Mouse (Mus musculus) intestine, postnatal 0 days (tissue): ENCODE measurements around the gene Gadd45b. TPM values are rescaled to one million over a fixed set of nuclear protein-coding genes. Genes with fewer than 3 reads are reported as not detected.

Source experiments
- ATAC-seq: fragments of 200-750 bp; cut with Nextera tagmentation; 2 replicates; pipeline ENCODE4 v1.8.0; 2017; ENCODE audit warnings: mild to moderate bottlenecking, moderate TSS enrichment, moderate library complexity
- H3K27ac ChIP-seq: fragments of 300-500 bp; sonication (generic); 2 replicates; pipeline ENCODE4 v1.5.1; 2014; ENCODE audit warnings: mild to moderate bottlenecking, low read depth, low read length, moderate library complexity
- H3K27me3 ChIP-seq: fragments of 300-500 bp; sonication (generic); replicated peaks from 2 replicates; pipeline ENCODE4 v1.6.1; 2014; ENCODE audit warnings: low read length, mixed read lengths; ENCODE audit not compliant: control insufficient read depth, insufficient read depth
- H3K36me3 ChIP-seq: fragments of 300-500 bp; sonication (generic); 2 replicates; pipeline ENCODE4 v1.6.1; 2014; ENCODE audit warnings: mild to moderate bottlenecking, moderate library complexity; ENCODE audit not compliant: control insufficient read depth, insufficient read depth
- H3K4me1 ChIP-seq: fragments of 300-500 bp; sonication (generic); replicated peaks from 2 replicates; pipeline ENCODE4 v1.6.1; 2014; ENCODE audit warnings: antibody characterized with exemption, low read length, mixed read lengths; ENCODE audit not compliant: control insufficient read depth, insufficient read depth
- H3K4me2 ChIP-seq: fragments of 300-500 bp; sonication (generic); replicated peaks from 2 replicates; pipeline ENCODE4 v1.6.1; 2014; ENCODE audit warnings: low read depth, mild to moderate bottlenecking, moderate library complexity
- H3K4me3 ChIP-seq: fragments of 300-500 bp; sonication (generic); 2 replicates; pipeline ENCODE4 v1.5.1; 2014; ENCODE audit warnings: low read depth, low read length
- H3K9ac ChIP-seq: fragments of 300-500 bp; sonication (generic); 2 replicates; pipeline ENCODE4 v1.6.1; 2014; ENCODE audit warnings: mild to moderate bottlenecking, low read depth, low read length
- H3K9me3 ChIP-seq: fragments of 300-500 bp; sonication (generic); 2 replicates; pipeline ENCODE4 v1.6.1; 2016; ENCODE audit warnings: mixed run types; ENCODE audit not compliant: control insufficient read depth
- CTCF ChIP-seq: sonication (generic); IDR thresholded peaks from 2 replicates; pipeline ENCODE4 v1.5.1; 2016; ENCODE audit warnings: low read depth, mild to moderate bottlenecking, control low read depth, antibody characterized with exemption, moderate library complexity
- WGBS: fragments of 180-500 bp; shearing (Covaris S2); extraction: QIAGEN DNeasy Blood & Tissue Kit; methylation state at CpG from one replicate; pipeline ENCODE4 v1.1.7; 2014; 5-methylcytosine and 5-hydroxymethylcytosine counted together
- polyA plus RNA-seq: library from polyadenylated mRNA; unstranded; fragments of >200 nt; fragmentation: Nextera tagmentation; extraction: Ambion mirVana; gene quantifications from 2 replicates; pipeline ENCODE4 v1.2.1, GENCODE M21; 2015

The Gadd45b gene
- 19.9 and 20.1 TPM in 2 replicates for polyA plus RNA-seq

DNA sequence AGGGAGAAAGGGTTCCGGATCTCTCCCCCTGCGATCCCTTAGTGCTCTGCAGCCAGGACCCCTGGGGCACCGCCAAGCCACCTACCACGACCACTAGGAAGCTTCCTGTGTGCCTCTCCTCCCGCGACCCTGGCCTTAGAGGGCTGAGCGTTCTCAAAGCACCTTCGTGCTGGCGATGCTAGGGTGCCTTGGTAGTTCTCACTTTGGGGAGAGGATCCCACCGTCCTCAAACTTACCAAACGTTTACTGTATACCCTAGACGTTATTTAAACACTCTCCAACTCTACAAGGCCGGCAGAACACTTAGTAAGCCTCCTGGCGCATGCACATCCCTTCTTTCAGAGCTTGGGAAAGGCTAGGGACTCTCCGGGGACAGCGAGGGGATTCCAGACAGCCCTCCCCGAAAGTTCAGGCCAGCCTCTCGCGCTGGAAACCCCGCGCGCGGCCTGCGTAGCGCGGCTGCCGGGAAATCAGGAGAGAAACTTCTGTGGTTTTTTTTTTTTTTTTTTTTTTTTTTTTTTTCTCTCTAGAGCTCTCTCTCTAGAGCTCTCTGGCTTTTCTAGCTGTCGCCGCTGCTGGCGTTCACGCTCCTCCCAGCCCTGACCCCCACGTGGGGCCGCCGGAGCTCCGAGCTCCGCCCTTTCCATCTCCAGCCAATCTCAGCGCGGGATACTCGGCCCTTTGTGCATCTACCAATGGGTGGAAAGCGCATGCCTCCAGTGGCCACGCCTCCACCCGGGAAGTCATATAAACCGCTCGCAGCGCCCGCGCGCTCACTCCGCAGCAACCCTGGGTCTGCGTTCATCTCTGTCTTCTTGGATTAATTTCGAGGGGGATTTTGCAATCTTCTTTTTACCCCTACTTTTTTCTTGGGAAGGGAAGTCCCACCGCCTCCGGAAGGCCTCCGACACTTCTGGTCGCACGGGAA, at the start of gene Gadd45b:
TSS of gene Gadd45b (plus strand) at position 775 of the 928 bp plus-strand sequence.
- peak; percentile 83 for ATAC-seq
- no peaks in the 10 kb centered on the region for H3K9me3 ChIP-seq
- peak within 1 kb of the TSS; percentile 78 for H3K4me3 ChIP-seq
- H3K4me1 ChIP-seq, result peaks cover 23% of the 10 kb centered on the region; the same call in 1 of the 2 replicates
- no peaks in the 10 kb centered on the region for H3K36me3 ChIP-seq
- WGBS, result under 1% methylated on average over 56 of the region's 56 CpGs
- peak within 1 kb of the TSS; percentile 79 for H3K27ac ChIP-seq
- no peak for TF ChIP-seq CTCF
- H3K4me2 ChIP-seq, result peak within 1 kb of the TSS; percentile 88
- H3K27me3 ChIP-seq, result no peaks in the 10 kb centered on the region
- peak within 1 kb of the TSS; percentile 60 for H3K9ac ChIP-seq

DNA sequence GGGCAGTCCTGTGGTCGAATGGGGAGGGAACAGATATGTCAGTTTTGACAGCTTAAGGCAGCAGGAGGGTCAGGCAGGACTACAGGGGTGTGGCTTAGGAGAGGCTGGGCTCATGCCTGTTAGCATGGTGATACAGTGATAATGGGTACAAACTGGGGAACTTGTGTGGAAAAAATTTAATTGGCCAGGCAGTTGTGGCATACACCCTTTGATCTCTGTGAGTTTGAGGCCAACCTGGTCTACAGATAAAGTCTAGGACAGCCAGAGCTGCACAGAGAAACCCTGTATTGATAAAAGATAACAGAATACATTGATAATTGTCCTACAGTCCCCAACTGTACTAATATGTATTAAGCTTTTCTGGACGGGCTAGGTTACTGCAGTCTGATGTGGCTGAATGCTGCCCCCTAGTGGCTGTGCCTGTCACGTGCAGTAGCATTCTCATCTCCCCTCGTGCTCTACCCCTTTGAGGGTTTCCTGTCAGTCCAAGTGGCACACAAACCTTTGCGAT, 49.7 kb upstream of the Gadd45b start:
- Histone ChIP-seq H3K4me2 (no peak overlapping the region), H3K36me3 (no peaks in the 10 kb centered on the region), H3K27me3 (no peaks in the 10 kb centered on the region), H3K9me3 (no peaks in the 10 kb centered on the region), H3K4me3 (no peak overlapping the region), H3K4me1 (no peaks in the 10 kb centered on the region), H3K27ac (no peak overlapping the region), H3K9ac (no peak overlapping the region)
- ATAC-seq, result peak; percentile 50; the same call in 1 of the 2 replicates
- 10% methylated on average over 5 of the region's 5 CpGs for WGBS
- TF ChIP-seq CTCF, result peak; percentile 89

DNA sequence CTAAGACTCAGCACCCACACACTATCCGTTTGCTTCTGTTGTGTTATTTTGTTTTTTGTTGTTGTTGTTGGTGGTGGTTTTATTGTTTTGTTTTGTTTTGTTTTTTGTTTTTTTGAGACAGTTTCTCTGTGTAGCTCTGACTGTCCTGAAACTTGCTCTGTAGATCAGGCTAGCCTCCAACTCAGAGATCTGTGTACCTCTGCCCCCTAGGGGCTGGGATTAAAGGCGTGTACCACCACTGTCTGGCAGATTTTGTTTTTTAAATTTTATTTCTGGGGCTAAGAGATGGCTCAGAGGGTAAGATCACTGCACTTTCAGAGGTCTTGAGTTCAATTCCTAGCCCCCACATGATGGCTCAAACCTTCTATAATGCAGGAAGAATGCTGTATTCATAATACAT, 49.0 kb upstream of the Gadd45b start:
- H3K4me1 ChIP-seq, result no peaks in the 10 kb centered on the region
- no peaks in the 10 kb centered on the region for H3K27me3 ChIP-seq
- H3K36me3 ChIP-seq, result no peaks in the 10 kb centered on the region
- no peak overlapping the region for H3K27ac ChIP-seq
- H3K4me3 ChIP-seq, result no peak overlapping the region
- no peak overlapping the region for H3K9ac ChIP-seq
- TF ChIP-seq CTCF, result no peak
- H3K9me3 ChIP-seq, result no peaks in the 10 kb centered on the region
- WGBS, result 70% methylated on average over 2 of the region's 2 CpGs
- no peak for ATAC-seq
- H3K4me2 ChIP-seq, result no peak overlapping the region

DNA sequence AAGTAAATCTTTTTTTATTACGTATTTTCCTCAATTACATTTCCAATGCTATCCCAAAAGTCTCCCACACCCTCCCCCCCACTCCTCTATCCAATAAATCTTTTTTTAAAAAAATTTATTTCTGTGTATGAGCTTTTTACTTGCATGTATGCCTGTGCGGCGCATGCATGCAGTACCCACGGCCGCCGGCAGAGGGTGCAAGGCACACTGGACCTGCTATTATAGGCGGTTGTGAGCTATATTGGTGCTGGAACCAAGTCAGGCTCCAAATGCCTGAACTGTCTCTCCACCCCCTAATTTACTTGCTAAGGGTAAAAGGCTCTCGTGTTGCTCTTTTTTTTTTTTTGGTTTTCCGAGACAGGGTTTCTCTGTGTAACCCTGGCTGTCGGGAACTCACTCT, 48.6 kb upstream of the Gadd45b start:
- no peak overlapping the region for H3K4me2 ChIP-seq
- 24% methylated on average over 10 of the region's 10 CpGs for WGBS

DNA sequence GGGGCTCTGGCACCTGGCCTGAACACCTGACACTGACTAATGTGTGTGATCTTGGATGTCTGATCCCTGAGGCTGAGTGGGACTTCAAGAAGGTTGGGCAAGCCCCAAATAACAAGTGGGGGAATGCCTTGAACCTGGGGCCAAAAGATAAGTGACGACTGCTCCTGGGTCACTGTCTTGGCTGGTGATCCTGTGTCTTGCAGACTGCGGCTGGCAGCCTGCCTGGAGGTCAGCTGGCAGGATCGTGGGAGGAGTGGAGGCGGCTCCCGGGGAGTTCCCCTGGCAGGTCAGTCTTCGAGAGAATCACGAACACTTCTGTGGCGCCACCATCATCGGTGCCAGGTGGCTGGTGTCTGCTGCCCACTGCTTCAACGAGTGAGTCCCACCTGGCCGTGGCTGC, 42.7 kb upstream of the Gadd45b start:
- H3K36me3 ChIP-seq, result no peaks in the 10 kb centered on the region
- no peak for TF ChIP-seq CTCF
- 57% methylated on average over 11 of the region's 11 CpGs for WGBS
- no peak overlapping the region for H3K4me3 ChIP-seq
- no peak overlapping the region for H3K4me2 ChIP-seq
- no peak overlapping the region for H3K27ac ChIP-seq
- no peak for ATAC-seq
- H3K9me3 ChIP-seq, result no peaks in the 10 kb centered on the region
- no peak overlapping the region for H3K9ac ChIP-seq
- peaks cover 15% of the 10 kb centered on the region for H3K27me3 ChIP-seq
- H3K4me1 ChIP-seq, result no peaks in the 10 kb centered on the region

More for the DNA sequence above, 48.6 kb upstream of the Gadd45b start:
- peak; percentile 81 for TF ChIP-seq CTCF
- Histone ChIP-seq H3K4me1 (no peaks in the 10 kb centered on the region), H3K27ac (no peak overlapping the region), H3K36me3 (no peaks in the 10 kb centered on the region), H3K9me3 (no peaks in the 10 kb centered on the region), H3K27me3 (no peaks in the 10 kb centered on the region), H3K9ac (no peak overlapping the region), H3K4me3 (no peak overlapping the region)
- no peak for ATAC-seq

DNA sequence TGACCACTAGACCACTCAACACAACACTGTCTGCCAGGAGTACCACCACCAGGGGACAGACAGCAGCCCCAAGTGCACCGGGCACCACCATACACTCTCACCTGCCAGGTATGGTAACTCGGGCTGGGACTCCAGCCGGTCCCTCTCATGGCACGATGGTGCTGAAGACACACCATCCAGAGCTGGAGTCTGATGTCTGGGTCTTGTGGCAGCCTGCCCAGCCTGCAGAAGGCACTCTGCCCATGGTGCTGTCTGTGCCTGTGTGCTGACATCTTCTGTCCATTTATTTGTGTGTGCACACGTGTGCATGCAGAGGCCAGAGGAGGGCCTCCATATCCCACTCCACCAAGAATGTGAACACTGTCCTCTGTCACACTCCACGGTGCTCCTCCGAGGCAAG, 34.8 kb upstream of the Gadd45b start:
- no peak for TF ChIP-seq CTCF
- Histone ChIP-seq H3K27me3 (peaks cover 4% of the 10 kb centered on the region; the same call in 1 of the 2 replicates), H3K27ac (no peak overlapping the region), H3K4me1 (peaks cover 8% of the 10 kb centered on the region), H3K9me3 (no peaks in the 10 kb centered on the region), H3K36me3 (peaks cover 8% of the 10 kb centered on the region; the same call in 1 of the 2 replicates), H3K9ac (no peak overlapping the region), H3K4me3 (no peak overlapping the region), H3K4me2 (no peak overlapping the region)
- no peak for ATAC-seq
- 86% methylated on average over 7 of the region's 7 CpGs for WGBS
